Mouse (Mus musculus) kidney, postnatal 4 days (tissue): Measurements from ENCODE around the gene Pomt2.
A peak's percentile ranks its signal among the peaks of the same experiment; 100 is the strongest.

ENCODE experiments used
- DNase-seq, 2 experiments: peaks; one replicate each; pipeline ENCODE4 v3.0.0; 2021; ENCODE audit warnings: mixed read lengths in 2 of 2

The Pomt2 gene

DNA sequence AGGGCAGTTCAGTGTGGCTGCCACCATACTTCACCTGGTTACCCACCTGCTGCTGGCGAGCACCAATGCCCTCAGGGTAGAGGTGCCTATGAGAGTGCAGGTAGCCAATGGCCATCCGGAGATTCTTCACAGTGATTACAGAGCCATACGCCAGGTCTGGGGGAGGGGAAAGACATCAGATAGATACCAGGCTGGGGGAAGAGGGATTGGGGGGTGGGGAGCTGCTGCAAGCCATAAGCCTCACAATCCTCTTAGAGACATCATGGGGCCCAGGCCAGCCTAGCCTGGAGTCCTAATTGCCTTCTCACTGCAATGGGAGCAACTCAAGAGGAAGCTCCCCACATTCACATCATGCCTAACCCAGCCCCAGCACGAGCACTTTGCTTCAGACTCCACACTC is 20.5 kb downstream of the Pomt2 start:
- no peak for DNase-seq

GRCm38 (mm10) chr12:87121918-87122589 is 25.7 kb downstream of the Pomt2 start:
- DNase-seq: no peak

DNA sequence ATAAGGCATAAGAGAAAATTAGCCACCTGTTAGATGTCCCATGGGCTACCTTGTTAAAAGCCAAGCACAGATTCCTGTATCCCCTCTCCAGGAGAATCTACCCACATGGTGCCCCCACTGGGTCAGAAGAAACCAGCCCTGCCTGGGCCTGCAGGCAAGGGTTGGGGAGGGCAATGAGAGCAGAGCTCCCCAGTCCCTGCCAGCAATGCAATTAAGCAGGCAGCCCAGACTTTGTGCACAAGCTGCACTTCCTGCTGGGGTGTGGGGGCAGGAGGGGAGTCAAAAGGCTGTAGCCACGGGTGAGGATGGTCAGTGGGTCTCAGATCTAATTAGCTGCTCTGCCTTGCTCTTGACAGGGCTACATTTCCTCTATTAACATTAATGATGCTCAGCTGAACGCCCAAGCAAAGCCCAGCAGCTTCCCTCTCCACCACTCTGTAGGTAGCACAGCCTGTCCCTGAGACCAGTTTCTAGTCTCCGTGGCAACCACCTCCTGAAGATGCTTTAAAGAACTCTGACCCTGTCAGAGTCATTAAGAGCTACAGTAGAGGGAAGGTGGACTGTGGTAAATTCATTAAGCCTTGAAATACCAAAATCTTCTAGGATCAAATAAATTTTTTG is 40.3 kb downstream of the Pomt2 start:
- no peak for DNase-seq

GRCm38 (mm10) chr12:87104796-87105195 is 43.0 kb downstream of the Pomt2 start:
- DNase-seq: no peak

GRCm38 (mm10) chr12:87103471-87103870 is 44.3 kb downstream of the Pomt2 start:
- DNase-seq: peak in 1 of 2 experiments; percentile 16

GRCm38 (mm10) chr12:87102165-87102631 is 45.6 kb downstream of the Pomt2 start, which contains the start of gene Ngb:
Ngb (minus strand) TSS chr12:87102539.
- DNase-seq: peak in 1 of 2 experiments; percentile 18

GRCm38 (mm10) chr12:87100331-87100730 is 47.4 kb downstream of the Pomt2 start:
- no peak for DNase-seq

DNA sequence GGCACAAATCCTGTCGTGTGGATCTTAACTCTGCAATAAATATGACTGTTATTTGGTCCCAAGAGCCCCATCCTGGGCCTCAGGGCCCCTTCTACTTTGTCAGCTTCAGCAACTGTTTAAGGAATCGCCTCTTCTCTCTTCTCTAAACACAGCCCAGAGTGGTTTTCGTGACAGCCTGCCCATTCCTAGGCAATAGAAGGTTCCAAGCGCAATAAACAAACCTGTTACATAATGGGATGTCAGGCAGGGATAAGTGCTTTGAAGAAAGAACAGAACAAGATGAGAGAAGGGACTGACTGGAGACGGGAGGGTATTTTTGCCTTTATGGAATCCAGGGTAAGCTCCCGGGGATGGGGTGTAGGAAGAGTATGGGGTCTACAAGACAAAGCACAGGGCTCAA is 54.1 kb downstream of the Pomt2 start:
- no peak for DNase-seq

- peak; percentile 12 to 23 for DNase-seq
These were observed 54.5 kb downstream of the Pomt2 start for GRCm38 (mm10) chr12:87093249-87093648.

GRCm38 (mm10) chr12:87091916-87092315 is 55.9 kb downstream of the Pomt2 start:
- no peak for DNase-seq

GRCm38 (mm10) chr12:87089701-87090100 is 58.1 kb downstream of the Pomt2 start:
- DNase-seq: peak in 1 of 2 experiments; percentile 23

- no peak for DNase-seq
These were observed 58.5 kb downstream of the Pomt2 start for GRCm38 (mm10) chr12:87089255-87089654.

GRCm38 (mm10) chr12:87088331-87088730 is 59.4 kb downstream of the Pomt2 start:
- DNase-seq: peak; percentile 12 to 30

- no peak for DNase-seq
These were observed 60.5 kb downstream of the Pomt2 start for GRCm38 (mm10) chr12:87087236-87087635.

- DNase-seq: no peak
These were observed 65.0 kb downstream of the Pomt2 start for GRCm38 (mm10) chr12:87082797-87083196.

DNA sequence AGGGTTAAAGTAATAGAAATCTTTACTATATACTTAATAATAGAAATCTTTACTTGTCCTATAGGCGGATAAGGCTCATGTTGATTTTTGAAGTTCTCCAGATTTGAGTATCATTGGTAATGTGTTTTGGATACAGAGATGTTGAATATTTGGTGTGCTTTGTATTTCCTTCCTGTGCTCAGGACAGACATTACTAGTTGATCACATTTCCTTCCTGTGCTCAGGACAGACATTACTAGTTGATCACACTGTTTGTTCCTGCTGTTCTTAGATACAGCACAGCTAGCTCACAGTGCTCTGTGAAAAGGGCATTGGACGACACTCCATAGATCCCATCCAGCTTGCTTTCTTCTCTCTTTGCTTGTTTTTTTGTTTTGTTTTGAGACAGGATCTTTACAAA is 71.2 kb downstream of the Pomt2 start:
- no peak for DNase-seq

DNA sequence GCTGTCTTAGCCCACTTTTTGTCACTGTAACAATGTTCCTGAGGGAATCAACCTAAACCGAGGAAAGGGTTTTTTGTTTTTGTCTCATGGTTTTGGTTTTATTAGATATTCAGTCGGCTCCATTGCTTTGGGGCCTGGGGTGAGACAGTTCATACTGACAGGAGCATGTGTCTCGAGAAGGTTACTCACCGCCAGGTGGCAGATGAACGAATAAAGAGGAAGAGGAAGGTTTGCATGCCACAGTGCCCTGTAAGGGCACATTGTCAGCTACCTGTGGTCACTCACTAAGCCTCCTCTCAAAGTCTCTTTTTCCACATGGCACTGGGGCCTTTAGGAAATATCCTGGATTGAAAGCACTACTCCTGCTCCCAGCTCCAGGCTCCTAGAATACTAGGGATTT is 77.2 kb downstream of the Pomt2 start:
- no peak for DNase-seq

DNA sequence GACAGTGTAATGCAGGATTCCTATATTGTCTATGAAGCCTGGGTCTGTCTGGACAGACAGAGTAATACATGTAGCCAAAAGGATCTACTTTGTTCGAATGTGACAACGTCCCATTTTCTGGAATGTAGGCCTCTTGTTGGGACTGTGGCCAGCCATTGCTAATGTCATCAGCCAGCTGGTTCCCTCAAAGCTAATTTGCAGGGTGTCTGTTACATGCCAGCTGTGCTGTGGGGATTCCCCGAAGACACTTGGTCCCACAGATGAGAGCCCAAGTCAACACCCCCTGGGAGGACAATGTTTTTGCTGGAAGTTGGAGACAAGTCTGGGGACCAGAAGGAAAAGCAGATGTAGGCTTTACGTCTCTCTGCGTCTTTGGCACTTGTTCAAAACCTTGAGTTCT is 81.3 kb downstream of the Pomt2 start:
- DNase-seq: peak; percentile 46 to 55

GRCm38 (mm10) chr12:87065446-87065845 is 82.3 kb downstream of the Pomt2 start:
- no peak for DNase-seq

GRCm38 (mm10) chr12:87057066-87057465 is 90.7 kb downstream of the Pomt2 start:
- DNase-seq: peak; percentile 25 to 40
